Mouse (Mus musculus) limb, embryonic 15.5 days (tissue): ENCODE measurements around the gene Smco4. TPM values are rescaled to one million over a fixed set of nuclear protein-coding genes. Genes with fewer than 3 reads are reported as not detected.

Experiments
- ATAC-seq: fragments of 200-750 bp; cut with Nextera tagmentation; 2 replicates; pipeline ENCODE4 v1.8.0; 2017; ENCODE audit warnings: low read depth, moderate TSS enrichment; ENCODE audit not compliant: insufficient number of reproducible peaks, low FRiP score, low TSS enrichment
- H3K27ac ChIP-seq: fragments of 300-500 bp; sonication (generic); 2 replicates; pipeline ENCODE4 v1.5.1; 2015; ENCODE audit warnings: moderate library complexity, mild to moderate bottlenecking, inconsistent platforms
- H3K27me3 ChIP-seq: fragments of 300-500 bp; sonication (generic); 2 replicates; pipeline ENCODE4 v1.6.1; 2015; ENCODE audit warnings: inconsistent platforms
- H3K36me3 ChIP-seq: fragments of 300-500 bp; sonication (generic); 2 replicates; pipeline ENCODE4 v1.6.1; 2015; ENCODE audit warnings: inconsistent platforms
- H3K4me1 ChIP-seq: fragments of 300-500 bp; sonication (generic); 2 replicates; pipeline ENCODE4 v1.6.1; 2015; ENCODE audit warnings: inconsistent platforms
- H3K4me2 ChIP-seq: fragments of 300-500 bp; sonication (generic); 2 replicates; pipeline ENCODE4 v1.6.1; 2015; ENCODE audit warnings: mild to moderate bottlenecking, inconsistent platforms
- H3K4me3 ChIP-seq: fragments of 300-500 bp; sonication (generic); 2 replicates; pipeline ENCODE4 v1.5.1; 2015; ENCODE audit warnings: mild to moderate bottlenecking, inconsistent platforms
- H3K9ac ChIP-seq: fragments of 300-500 bp; sonication (generic); 2 replicates; pipeline ENCODE4 v1.6.1; 2015; ENCODE audit warnings: inconsistent platforms
- H3K9me3 ChIP-seq: fragments of 300-500 bp; sonication (generic); 2 replicates; pipeline ENCODE4 v1.6.1; 2016; ENCODE audit warnings: inconsistent platforms
- WGBS: fragments of 180-500 bp; shearing (Covaris S2); methylation state at CpG from one replicate; pipeline ENCODE4 v1.1.7; 2015; 5-methylcytosine and 5-hydroxymethylcytosine counted together
- polyA plus RNA-seq: library from polyadenylated mRNA; unstranded; fragments of >200 nt; fragmentation: Nextera tagmentation; extraction: Ambion mirVana; gene quantifications from 2 replicates; pipeline ENCODE4 v1.2.1, GENCODE M21; 2015

Smco4 gene
- polyA plus RNA-seq, 1 experiment from 2014 or later: 4.8 TPM

GRCm38 (mm10) chr9:15587157-15587854, 94.1 kb downstream of the Smco4 start:
- 48% methylated on average over 6 of the region's 6 CpGs for WGBS
- no peak for ATAC-seq

GRCm38 (mm10) chr9:15594148-15594547, 100.9 kb downstream of the Smco4 start:
- 85% methylated on average over 4 of the region's 4 CpGs for WGBS
- Histone ChIP-seq H3K36me3 (no peaks in the 10 kb centered on the region), H3K9ac (no peak overlapping the region), H3K27ac (no peak overlapping the region), H3K4me2 (no peak overlapping the region), H3K27me3 (no peaks in the 10 kb centered on the region), H3K4me1 (no peaks in the 10 kb centered on the region), H3K9me3 (no peaks in the 10 kb centered on the region), H3K4me3 (no peak overlapping the region)
- no peak for ATAC-seq

More at GRCm38 (mm10) chr9:15587157-15587854, 94.1 kb downstream of the Smco4 start:
- no peaks in the 10 kb centered on the region for H3K27me3 ChIP-seq
- no peak overlapping the region for H3K9ac ChIP-seq
- H3K9me3 ChIP-seq: no peaks in the 10 kb centered on the region
- no peak overlapping the region for H3K4me3 ChIP-seq
- 0 out of 2 replicates have a peak, but pooled peaks cover 2% of the 10 kb centered on the region for H3K4me1 ChIP-seq
- no peak overlapping the region for H3K27ac ChIP-seq
- no peak overlapping the region for H3K4me2 ChIP-seq
- H3K36me3 ChIP-seq: no peaks in the 10 kb centered on the region

Other genes with a start within 250 kb of the Smco4 start
- gene Med17, start 213.5 kb upstream of the Smco4 start, polyA plus RNA-seq: 29.9 and 32.7 TPM in 2 replicates
- gene Taf1d, start 187.2 kb upstream of the Smco4 start, polyA plus RNA-seq: 56.7 and 68.4 TPM in 2 replicates
- 8.0 and 10.1 TPM in 2 replicates for gene 4931406C07Rik, start 187.0 kb upstream of the Smco4 start, polyA plus RNA-seq
- gene Cep295, start 135.6 kb upstream of the Smco4 start, polyA plus RNA-seq: 11.3 and 13.5 TPM in 2 replicates
- 0.10 and 0.33 TPM in 2 replicates for gene Deup1, start 134.5 kb downstream of the Smco4 start, polyA plus RNA-seq
- 17.5 and 19.2 TPM in 2 replicates for gene Slc36a4, start 216.3 kb downstream of the Smco4 start, polyA plus RNA-seq